12 mouse cellular contexts compared by ENCODE assay signal in the genomic region with DNA sequence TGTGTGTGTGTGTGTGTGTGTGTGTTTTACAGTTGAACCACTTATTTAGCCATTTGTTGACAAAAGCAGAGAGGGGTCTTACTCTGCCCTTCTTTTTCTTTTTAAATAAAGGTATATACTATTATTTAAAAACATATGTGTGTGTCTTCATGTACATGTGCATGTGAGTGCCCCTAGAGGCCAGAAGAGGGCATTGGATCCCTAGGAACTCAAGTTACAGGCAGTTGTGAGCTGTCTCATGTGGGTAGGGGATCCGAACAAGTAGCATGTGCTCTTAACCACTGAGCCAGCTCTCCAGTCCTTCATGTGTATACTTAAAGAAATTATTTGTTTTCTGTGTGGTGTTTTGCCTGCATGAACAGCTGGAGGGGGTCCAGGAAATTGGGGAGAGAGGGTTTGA. TPM values are rescaled to one million over a fixed set of nuclear protein-coding genes. Genes with fewer than 3 reads are reported as not detected.
A peak's percentile ranks its signal among the peaks of the same experiment; 100 is the strongest.
DNase-seq lines count a peak whose midpoint lies in the region; ATAC-seq and TF ChIP-seq lines count a peak whose summit lies in the region.
"Had no signal": no experiment of that assay in that cellular context is flagged by ENCODE, and none has a peak within 500 bp of the region (broad histone marks: within the 10 kb centered on the region; RNA-seq: fewer than 3 reads in every experiment).

No protein-coding gene starts in this region.

- H3K9ac ChIP-seq in hindbrain, embryonic 15.5 days = no peak overlapping the region
- no peak overlapping the region for H3K9ac ChIP-seq in hindbrain, embryonic 12.5 days
- H3K9ac ChIP-seq: heart, embryonic 15.5 days had no signal

- no peak for TF ChIP-seq POLR2A in thymus, adult 2 months (IDR thresholded peaks at IDR 0.05; ENCODE audit: control insufficient read depth, extremely low read depth, insufficient read depth, low read length, poor library complexity)

- peak; percentile 22 for DNase-seq in thymus, postnatal 4 days
- no peak for DNase-seq in thymus, adult 2 months
- no peak for DNase-seq in right cerebral cortex, postnatal 14 days
- DNase-seq in Muller cell, postnatal 12 days (ENCODE audit: inconsistent ontology term) = no peak
- DNase-seq: cerebellum, adult 11-12 months; kidney, postnatal 4 days; right cerebral cortex, adult 18-20 months had no signal

- H3K4me3 ChIP-seq in hindbrain, embryonic 15.5 days = no peak overlapping the region
- no peak overlapping the region for H3K4me3 ChIP-seq in hindbrain, embryonic 12.5 days
- H3K4me3 ChIP-seq in thymus, adult 2 months (ENCODE audit: control insufficient read depth, insufficient read depth, low read length) = no peak overlapping the region
- H3K4me3 ChIP-seq: heart, embryonic 15.5 days had no signal

- no peak for ATAC-seq in hindbrain, embryonic 15.5 days (ENCODE audit: low FRiP score, low read depth)
- ATAC-seq in hindbrain, embryonic 12.5 days (ENCODE audit: low FRiP score) = no peak
- ATAC-seq in common myeloid progenitor, adult 5-6 weeks (replicated peaks; ENCODE audit: low read depth, poor library complexity, severe bottlenecking) = 0 out of 2 replicates have a peak, but pooled peaks have one; percentile 56
- no peak for ATAC-seq in monocyte, adult 5-6 weeks (replicated peaks; ENCODE audit: insufficient number of reproducible peaks, low FRiP score, low TSS enrichment, poor library complexity, severe bottlenecking)

- WGBS in hindbrain, embryonic 15.5 days = 68% methylated on average over 1 of the region's 1 CpGs
- 75% methylated on average over 1 of the region's 1 CpGs for WGBS in hindbrain, embryonic 12.5 days
- WGBS in thymus, adult 2 months = 36% methylated on average over 1 of the region's 1 CpGs

- H3K9me3 ChIP-seq in hindbrain, embryonic 15.5 days = no peaks in the 10 kb centered on the region
- no peaks in the 10 kb centered on the region for H3K9me3 ChIP-seq in hindbrain, embryonic 12.5 days (replicated peaks)
- H3K9me3 ChIP-seq: heart, embryonic 15.5 days had no signal

- no peak for TF ChIP-seq CTCF in thymus, adult 2 months (IDR thresholded peaks at IDR 0.05; ENCODE audit: borderline replicate concordance, control insufficient read depth, extremely low read depth, insufficient read depth, low read length, poor library complexity)

- 0 out of 2 replicates have a peak, but pooled peaks cover 5% of the 10 kb centered on the region for H3K4me1 ChIP-seq in hindbrain, embryonic 15.5 days (replicated peaks)
- H3K4me1 ChIP-seq in hindbrain, embryonic 12.5 days = no peaks in the 10 kb centered on the region
- no peaks in the 10 kb centered on the region for H3K4me1 ChIP-seq in thymus, adult 2 months (replicated peaks; ENCODE audit: control insufficient read depth, insufficient read depth, low read length)

- H3K27ac ChIP-seq in hindbrain, embryonic 15.5 days (replicated peaks) = peak overlapping the region; percentile 59
- no peak overlapping the region for H3K27ac ChIP-seq in hindbrain, embryonic 12.5 days
- H3K27ac ChIP-seq in thymus, adult 2 months (ENCODE audit: control insufficient read depth, insufficient read depth, low read length) = no peak overlapping the region
- H3K27ac ChIP-seq: heart, embryonic 15.5 days had no signal

- H3K36me3 ChIP-seq in hindbrain, embryonic 15.5 days = no peaks in the 10 kb centered on the region
- no peaks in the 10 kb centered on the region for H3K36me3 ChIP-seq in hindbrain, embryonic 12.5 days
- H3K36me3 ChIP-seq in thymus, adult 2 months (ENCODE audit: control insufficient read depth, insufficient read depth, low read length) = no peaks in the 10 kb centered on the region
- H3K36me3 ChIP-seq: heart, embryonic 15.5 days had no signal

- no peaks in the 10 kb centered on the region for H3K27me3 ChIP-seq in hindbrain, embryonic 15.5 days
- H3K27me3 ChIP-seq in hindbrain, embryonic 12.5 days = no peaks in the 10 kb centered on the region
- no peaks in the 10 kb centered on the region for H3K27me3 ChIP-seq in thymus, adult 2 months (ENCODE audit: control insufficient read depth, insufficient read depth, low read length)

- no peak overlapping the region for H3K4me2 ChIP-seq in hindbrain, embryonic 15.5 days
- H3K4me2 ChIP-seq in hindbrain, embryonic 12.5 days (replicated peaks) = no peak overlapping the region
- H3K4me2 ChIP-seq: heart, embryonic 15.5 days had no signal

RNA-seq across cellular contexts. Expression of a gene that starts 7.0 kb away (rescaled TPM):
- polyA plus RNA-seq in hindbrain, embryonic 15.5 days (2015; fragmentation: Nextera tagmentation; extraction: Ambion mirVana) = 45.5 and 47.1 TPM in 2 replicates
- polyA plus RNA-seq in hindbrain, embryonic 12.5 days (2016; fragmentation: Nextera tagmentation; extraction: Ambion mirVana) = 54.5 and 57.7 TPM in 2 replicates
- polyA plus RNA-seq in thymus, adult 2 months (2012; rRNA removed) = 42.8 and 48.2 TPM in 2 replicates
- total RNA-seq in common myeloid progenitor, adult 5-6 weeks (2017) = 61.3 and 68.6 TPM in 2 replicates
- total RNA-seq in monocyte, adult 5-6 weeks (2017) = 13.4 to 23.4 TPM (median 15.4 TPM) in 3 replicates
